Mouse (Mus musculus) myocyte (in vitro differentiated cells): ENCODE measurements around the gene Map4.

Experiments used
- CEBPB ChIP-seq: IDR thresholded peaks from 2 replicates; pipeline ENCODE4 v1.6.1; 2011; ENCODE audit warnings: mild to moderate bottlenecking, moderate library complexity; ENCODE audit not compliant: poor library complexity, insufficient read depth, severe bottlenecking
- MAX ChIP-seq: IDR thresholded peaks from one replicate; pipeline ENCODE4 v1.6.1; 2011; ENCODE audit warnings: low read depth, mild to moderate bottlenecking, control low read depth
- POLR2A ChIP-seq: IDR thresholded peaks from one replicate; pipeline ENCODE4 v1.6.1; 2011; ENCODE audit warnings: low read depth, mild to moderate bottlenecking, control low read depth, moderate library complexity; ENCODE audit not compliant: insufficient read length

DNA sequence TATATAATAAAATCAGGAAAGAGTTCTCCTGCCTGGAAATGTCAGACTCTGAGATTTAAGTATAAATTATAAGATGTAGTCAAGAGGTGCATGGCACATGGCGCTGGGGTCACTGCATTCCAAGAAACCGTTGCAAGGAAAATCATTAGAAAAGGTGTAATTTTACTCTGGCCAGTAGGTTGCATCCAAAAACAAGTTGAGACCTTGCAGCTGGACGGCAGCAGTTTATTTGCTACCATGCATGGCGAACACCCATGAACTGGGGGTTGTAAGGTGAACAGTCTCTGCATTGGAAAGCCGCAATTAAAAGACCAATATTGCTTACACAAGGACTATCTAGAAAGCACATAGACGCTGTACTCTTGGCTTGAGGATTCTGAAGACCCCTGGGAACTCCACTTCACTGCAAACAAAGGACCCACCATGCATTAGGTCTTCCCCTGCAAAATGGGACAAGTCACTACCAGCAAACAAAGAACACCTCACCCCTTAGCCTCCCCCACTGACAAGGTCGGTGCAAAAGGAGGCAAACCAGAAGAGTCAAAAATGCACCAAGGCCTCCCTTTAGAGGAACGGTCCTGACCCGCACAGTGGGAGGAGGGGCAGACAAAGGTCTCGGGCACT lies 185.2 kb downstream of the Map4 start:
- no peak for TF ChIP-seq POLR2A
- no peak for TF ChIP-seq MAX
- TF ChIP-seq CEBPB: no peak
